Mouse (Mus musculus) urinary bladder, adult 18-20 months (tissue): Measurements from ENCODE around the gene Gm8180.
"Not testable (repeated sequence)": the region's sequence is repeated elsewhere in the genome, so short reads cannot be mapped to it uniquely, and the experiment has no call there.

Experiments used
- DNase-seq, 2 experiments: peaks; one replicate each; pipeline ENCODE4 v3.0.0; 2022; ENCODE audit warnings: low spot score in 2 of 2, mixed read lengths in 2 of 2

Gm8180 gene

DNA sequence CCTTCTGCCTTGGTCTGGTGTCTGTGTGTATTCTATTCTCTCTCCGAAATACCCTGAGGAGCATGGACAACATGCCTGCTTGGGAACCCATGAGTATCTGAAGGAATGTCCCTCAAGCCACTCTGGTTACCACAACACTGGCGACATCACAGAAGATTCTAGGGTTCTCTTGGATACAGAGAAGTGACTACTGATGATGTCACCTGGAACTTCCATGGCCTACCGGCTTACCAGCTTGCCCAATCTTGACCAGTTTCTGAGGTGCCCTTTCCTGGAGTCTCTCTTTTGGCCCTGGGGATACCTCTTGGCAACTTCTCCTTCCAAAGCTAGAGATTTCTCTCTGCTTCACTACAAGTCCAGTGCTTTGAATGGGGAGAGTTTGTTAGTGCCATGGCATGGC lies at the start of gene Gm8180:
Gm8180 (minus strand) TSS at position 101 of the 400 bp plus-strand sequence.
- not testable (repeated sequence) for DNase-seq

DNA sequence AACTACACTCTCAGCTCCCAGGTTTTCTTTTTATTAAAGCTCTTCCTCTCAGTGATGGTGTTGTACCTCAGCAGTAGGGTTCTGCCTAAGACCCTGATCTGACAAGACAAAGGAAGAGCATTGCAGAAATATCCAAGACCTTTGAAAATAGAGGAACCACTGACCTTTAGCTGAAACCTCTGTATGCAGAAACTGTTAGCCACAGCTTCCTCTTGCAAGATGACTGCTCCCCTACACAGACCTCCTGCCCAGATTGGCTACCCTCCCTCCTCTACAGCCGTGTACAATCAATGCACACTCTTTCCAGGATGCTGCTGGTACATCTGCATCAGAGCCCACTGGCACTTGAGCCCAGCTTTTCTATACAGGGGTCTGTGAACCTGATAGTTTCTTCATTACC lies 45.8 kb upstream of the Gm8180 start:
- DNase-seq = not testable (repeated sequence)

DNA sequence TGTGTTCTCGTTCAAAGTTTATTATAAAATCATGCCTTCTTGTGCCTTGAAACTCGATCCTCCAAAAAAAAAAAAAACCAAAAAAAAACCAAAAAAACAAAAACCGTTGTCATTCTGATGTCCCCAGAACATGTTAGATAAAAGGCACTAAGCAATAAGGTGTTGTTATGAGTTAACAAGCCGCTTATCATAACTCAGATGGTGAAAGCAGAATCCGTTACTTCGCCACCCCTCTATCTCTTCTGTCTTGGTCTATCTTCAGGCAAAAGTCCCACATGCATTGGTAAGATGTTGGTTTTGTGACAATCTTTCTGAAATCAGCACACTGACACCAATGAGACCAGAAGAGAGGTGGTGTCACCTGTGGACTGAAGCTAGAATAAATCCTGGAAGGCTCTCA lies 39.6 kb upstream of the Gm8180 start:
- not testable (repeated sequence) for DNase-seq

DNA sequence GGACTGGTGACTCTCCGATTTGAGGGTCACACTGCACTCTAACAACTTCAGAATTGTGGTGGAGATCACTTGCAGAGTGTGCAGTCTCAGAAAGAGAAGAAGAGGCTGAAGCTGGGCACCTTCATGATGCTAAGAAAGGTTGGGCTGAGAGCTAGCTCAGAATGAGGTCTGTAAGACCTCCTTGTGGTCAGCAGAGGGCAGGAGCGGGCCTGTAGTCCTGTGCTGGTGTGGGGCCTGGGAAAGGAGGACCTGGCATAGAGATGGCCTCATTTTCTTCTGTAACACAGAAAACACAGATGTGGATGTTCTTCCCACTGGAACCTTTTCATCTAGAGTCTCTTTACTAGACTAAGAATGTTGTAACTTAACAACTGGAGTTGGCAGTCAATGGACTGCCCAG lies 37.3 kb upstream of the Gm8180 start:
- not testable (repeated sequence) for DNase-seq

DNA sequence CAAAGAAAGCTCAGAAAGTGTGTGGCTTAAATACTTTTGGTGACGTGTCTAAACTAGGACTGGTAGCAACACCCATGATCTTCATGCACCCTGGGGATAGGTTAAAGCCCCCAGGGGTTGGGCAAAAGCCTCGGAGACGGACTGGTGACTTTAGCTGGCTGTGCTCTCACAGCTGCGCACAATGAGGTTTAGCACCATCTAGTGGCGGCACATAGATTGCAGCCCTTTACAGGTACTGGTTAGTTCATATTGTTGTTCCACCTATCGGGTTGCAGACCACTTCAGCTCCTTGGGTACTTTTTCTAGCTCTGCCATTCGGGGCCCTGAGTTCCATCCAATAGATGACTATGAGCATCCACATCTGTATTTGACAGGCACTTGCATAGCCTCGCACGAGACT lies 27.9 kb upstream of the Gm8180 start:
- peak in 1 of 2 experiments; percentile 16 for DNase-seq

GRCm38 (mm10) chr14:43808142-43808541 lies 23.6 kb upstream of the Gm8180 start:
- DNase-seq = not testable (repeated sequence)

GRCm38 (mm10) chr14:43804435-43804834 lies 19.9 kb upstream of the Gm8180 start:
- not testable (repeated sequence) for DNase-seq

- not testable (repeated sequence) for DNase-seq
These were observed 12.4 kb upstream of the Gm8180 start for GRCm38 (mm10) chr14:43796905-43797470.

DNA sequence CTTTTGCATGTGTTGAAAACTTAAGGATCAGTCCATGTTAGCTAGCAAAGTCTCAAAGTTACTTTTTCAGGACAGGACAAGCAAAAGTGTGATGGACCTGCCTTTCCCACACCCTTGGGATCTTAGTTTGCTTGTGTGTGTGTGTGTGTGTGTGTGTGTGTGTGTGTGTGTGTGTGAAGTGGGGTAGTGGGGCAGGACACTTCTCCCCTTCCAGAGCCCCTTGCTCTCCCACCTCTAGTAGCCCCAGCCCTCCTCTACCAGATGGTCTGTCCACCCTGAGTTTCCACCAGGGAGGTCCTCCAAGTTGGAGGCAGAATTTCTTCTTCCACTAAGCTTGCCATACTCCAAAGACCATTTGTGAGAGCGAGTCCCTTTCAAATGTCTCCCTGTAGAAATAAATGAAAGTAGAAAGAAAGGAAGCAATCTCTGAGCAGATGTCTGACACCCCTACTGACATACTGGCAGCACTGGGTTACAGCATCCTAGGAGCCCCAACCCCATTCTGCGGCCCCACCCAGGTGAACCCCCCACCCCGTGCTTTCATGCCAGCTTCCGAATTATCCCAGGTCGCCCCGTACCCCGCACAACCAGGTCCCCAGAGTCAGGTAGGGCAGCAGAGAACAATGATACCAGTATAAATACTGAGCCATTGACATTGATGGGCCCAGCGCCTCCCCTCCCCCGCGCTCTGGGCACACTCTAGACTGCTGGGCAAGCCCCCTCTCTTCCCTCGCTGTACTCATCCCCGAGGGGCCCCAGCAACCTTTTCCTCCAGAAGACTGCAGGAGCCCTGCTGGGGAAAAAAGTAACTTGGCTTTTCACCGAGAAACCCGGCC lies 11.7 kb upstream of the Gm8180 start:
- no peak for DNase-seq

DNA sequence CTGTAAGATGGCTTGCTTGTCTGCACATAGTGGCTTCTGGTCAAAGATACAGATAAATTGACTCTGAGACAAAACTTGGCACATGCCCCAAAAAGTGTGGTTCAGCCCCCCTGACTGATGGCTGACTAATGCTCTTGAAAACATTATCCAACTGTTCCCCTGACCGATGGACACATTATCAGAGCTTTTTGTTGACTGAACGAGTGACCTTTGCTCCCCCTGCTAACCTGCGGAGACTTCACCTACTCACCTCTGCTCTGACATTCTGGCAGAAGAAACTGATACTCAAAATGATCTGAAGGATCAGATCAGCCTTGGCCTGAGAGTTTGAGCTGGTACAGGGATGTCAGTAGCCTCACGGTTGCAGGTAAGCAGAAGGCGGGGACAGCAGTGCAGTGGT lies 9.3 kb upstream of the Gm8180 start:
- not testable (repeated sequence) for DNase-seq

DNA sequence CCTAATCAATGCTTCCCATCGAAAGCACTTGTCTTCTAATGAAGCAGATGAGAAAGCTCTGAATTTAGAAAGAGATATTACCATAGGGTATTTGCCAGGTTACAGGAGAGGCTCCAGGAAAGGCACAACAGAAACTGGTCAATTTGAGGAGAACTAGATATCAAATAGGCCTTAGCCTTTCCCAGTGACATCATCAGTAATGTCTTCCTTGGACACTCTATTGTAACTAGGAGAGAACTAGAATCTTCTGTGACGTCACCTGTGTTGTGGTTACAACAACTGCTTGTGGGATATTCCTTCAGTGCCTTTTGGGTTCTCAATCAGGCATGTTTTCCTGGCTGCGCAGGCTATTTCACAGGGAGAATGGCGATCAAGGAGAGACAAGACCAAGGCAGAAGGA lies 37.0 kb downstream of the Gm8180 start, which contains the start of gene Gm6526:
Gm6526 (plus strand) TSS at position 301 of the 400 bp plus-strand sequence.
- not testable (repeated sequence) for DNase-seq
